Mouse (Mus musculus) midbrain, embryonic 15.5 days (tissue): ENCODE results near the gene Rhob. TPM values are rescaled to one million over a fixed set of nuclear protein-coding genes. Genes with fewer than 3 reads are reported as not detected.
"Not testable (repeated sequence)": the region's sequence is repeated elsewhere in the genome, so short reads cannot be mapped to it uniquely, and the experiment has no call there.

Source experiments
- ATAC-seq: fragments of 200-750 bp; cut with Nextera tagmentation; replicated peaks from 2 replicates; pipeline ENCODE4 v1.8.0; 2017; ENCODE audit warnings: moderate TSS enrichment
- H3K27ac ChIP-seq: fragments of 300-500 bp; sonication (generic); 2 replicates; pipeline ENCODE4 v1.5.1; 2015; ENCODE audit warnings: mild to moderate bottlenecking, inconsistent platforms
- H3K27me3 ChIP-seq: fragments of 300-500 bp; sonication (generic); replicated peaks from 2 replicates; pipeline ENCODE4 v1.6.1; 2015; ENCODE audit warnings: inconsistent platforms
- H3K36me3 ChIP-seq: fragments of 300-500 bp; sonication (generic); replicated peaks from 2 replicates; pipeline ENCODE4 v1.6.1; 2015; ENCODE audit warnings: inconsistent platforms
- H3K4me1 ChIP-seq: fragments of 300-500 bp; sonication (generic); 2 replicates; pipeline ENCODE4 v1.6.1; 2015; ENCODE audit warnings: inconsistent platforms
- H3K4me2 ChIP-seq: fragments of 300-500 bp; sonication (generic); 2 replicates; pipeline ENCODE4 v1.6.1; 2015; ENCODE audit warnings: inconsistent platforms, mild to moderate bottlenecking, moderate library complexity
- H3K4me3 ChIP-seq: fragments of 300-500 bp; sonication (generic); 2 replicates; pipeline ENCODE4 v1.5.1; 2015; ENCODE audit warnings: mild to moderate bottlenecking, inconsistent platforms
- H3K9ac ChIP-seq: fragments of 300-500 bp; sonication (generic); 2 replicates; pipeline ENCODE4 v1.6.1; 2015; ENCODE audit warnings: mild to moderate bottlenecking, inconsistent platforms
- H3K9me3 ChIP-seq: fragments of 300-500 bp; sonication (generic); 2 replicates; pipeline ENCODE4 v1.6.1; 2016; ENCODE audit warnings: inconsistent platforms
- WGBS: fragments of 180-500 bp; shearing (Covaris S2); methylation state at CpG from one replicate; pipeline ENCODE4 v1.1.7; 2015; ENCODE audit warnings: mixed read lengths; 5-methylcytosine and 5-hydroxymethylcytosine counted together
- polyA plus RNA-seq: library from polyadenylated mRNA; unstranded; fragments of >200 nt; fragmentation: Nextera tagmentation; extraction: Ambion mirVana; gene quantifications from 2 replicates; pipeline ENCODE4 v1.2.1, GENCODE M21; 2015

The Rhob gene
- polyA plus RNA-seq, 1 experiment from 2014 or later = 83.3 TPM

DNA sequence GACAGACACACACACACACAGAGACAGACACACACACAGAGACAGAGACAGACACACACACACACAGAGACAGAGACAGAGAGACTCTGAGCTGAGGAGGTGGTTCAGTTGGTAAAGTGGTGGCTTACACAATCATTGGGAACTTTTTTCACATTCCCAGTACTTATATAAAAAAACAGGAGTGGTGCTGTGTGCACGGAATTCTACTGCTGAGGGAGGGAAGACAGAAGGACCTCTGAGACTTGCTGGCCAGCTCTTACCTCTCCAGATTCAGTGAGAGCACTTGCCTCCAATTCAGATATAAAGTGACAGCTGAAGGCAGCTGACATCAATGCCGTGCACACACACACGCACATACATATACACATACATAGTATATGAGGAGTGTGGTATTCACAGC is 34.1 kb downstream of the Rhob start:
- Histone ChIP-seq H3K27me3 (no peaks in the 10 kb centered on the region), H3K4me1 (peaks cover 4% of the 10 kb centered on the region; the same call in 1 of the 2 replicates), H3K4me3 (no peak overlapping the region), H3K4me2 (no peak overlapping the region), H3K9me3 (no peaks in the 10 kb centered on the region), H3K27ac (no peak overlapping the region), H3K36me3 (no peaks in the 10 kb centered on the region), H3K9ac (no peak overlapping the region)
- WGBS = 86% methylated on average over 3 of the region's 3 CpGs
- no peak for ATAC-seq

GRCm38 (mm10) chr12:8464961-8465360 is 34.8 kb downstream of the Rhob start:
- no peak overlapping the region for H3K27ac ChIP-seq
- no peaks in the 10 kb centered on the region for H3K9me3 ChIP-seq
- WGBS = 90% methylated on average over 5 of the region's 5 CpGs
- H3K36me3 ChIP-seq = no peaks in the 10 kb centered on the region
- H3K9ac ChIP-seq = no peak overlapping the region
- H3K4me3 ChIP-seq = no peak overlapping the region
- no peak for ATAC-seq
- peaks cover 4% of the 10 kb centered on the region; the same call in 1 of the 2 replicates for H3K4me1 ChIP-seq
- no peak overlapping the region for H3K4me2 ChIP-seq
- no peaks in the 10 kb centered on the region for H3K27me3 ChIP-seq

DNA sequence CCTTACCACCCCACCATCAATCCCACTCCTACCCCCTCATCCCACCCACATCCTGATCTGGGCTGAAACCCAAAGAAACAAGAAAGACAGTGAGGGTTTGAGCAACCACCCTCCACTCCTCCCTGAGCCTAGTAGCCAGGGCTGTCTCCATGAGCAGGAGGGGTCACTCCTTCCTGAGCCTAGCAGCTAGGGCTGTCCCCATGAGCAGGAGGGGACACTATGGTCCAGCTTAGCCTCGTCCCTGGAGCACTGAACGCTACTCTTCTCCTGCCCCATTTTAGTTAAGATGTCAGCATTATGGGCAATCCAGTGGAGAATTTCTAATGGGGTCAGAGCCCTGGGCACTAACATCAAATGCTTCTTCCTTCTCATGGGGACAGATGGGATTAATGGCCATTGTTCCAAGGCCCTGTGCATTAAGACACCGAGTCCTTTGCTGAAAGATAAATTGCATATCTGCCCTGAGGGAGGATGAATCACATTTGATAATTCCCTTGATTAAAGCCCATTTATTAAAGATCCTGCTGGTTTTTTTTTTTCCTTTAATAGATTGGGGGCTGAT is 36.1 kb downstream of the Rhob start:
- H3K4me1 ChIP-seq = peaks cover 4% of the 10 kb centered on the region; the same call in 1 of the 2 replicates
- H3K36me3 ChIP-seq = no peaks in the 10 kb centered on the region
- ATAC-seq = 0 out of 2 replicates have a peak, but pooled peaks have one; percentile 41
- H3K9ac ChIP-seq = no peak overlapping the region
- H3K9me3 ChIP-seq = no peaks in the 10 kb centered on the region
- H3K4me2 ChIP-seq = no peak overlapping the region
- H3K27ac ChIP-seq = no peak overlapping the region
- no peaks in the 10 kb centered on the region for H3K27me3 ChIP-seq
- WGBS = 19% methylated on average over 3 of the region's 3 CpGs
- H3K4me3 ChIP-seq = no peak overlapping the region

DNA sequence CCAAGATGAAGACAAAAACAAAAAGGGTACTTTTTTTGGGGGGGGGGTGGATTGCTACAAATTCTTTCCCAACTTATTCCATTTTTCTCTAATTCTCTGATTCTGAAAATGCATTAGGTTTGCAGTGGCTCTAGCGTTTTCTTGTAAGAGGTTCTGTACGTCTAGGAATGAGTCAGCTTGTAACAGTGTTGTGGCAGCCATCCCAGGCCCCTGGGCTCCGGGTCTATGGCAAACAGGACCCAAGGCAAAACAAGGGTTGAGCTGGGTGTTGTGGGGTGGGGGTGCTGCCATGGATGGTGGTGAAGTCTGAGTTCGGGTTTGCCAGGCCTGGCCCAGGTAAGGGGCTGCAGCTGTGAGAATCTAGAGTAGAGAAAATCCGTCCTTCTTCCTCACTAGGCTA is 37.3 kb downstream of the Rhob start:
- no peaks in the 10 kb centered on the region for H3K36me3 ChIP-seq
- peaks cover 4% of the 10 kb centered on the region; the same call in 1 of the 2 replicates for H3K4me1 ChIP-seq
- H3K9me3 ChIP-seq = no peaks in the 10 kb centered on the region
- no peak overlapping the region for H3K4me3 ChIP-seq
- H3K27ac ChIP-seq = no peak overlapping the region
- 86% methylated on average over 5 of the region's 5 CpGs for WGBS
- no peak for ATAC-seq
- no peak overlapping the region for H3K4me2 ChIP-seq
- H3K27me3 ChIP-seq = no peaks in the 10 kb centered on the region
- no peak overlapping the region for H3K9ac ChIP-seq

- not testable (repeated sequence) for H3K27me3 ChIP-seq, H3K4me2 ChIP-seq, H3K9ac ChIP-seq, H3K4me1 ChIP-seq, H3K36me3 ChIP-seq, H3K27ac ChIP-seq, H3K4me3 ChIP-seq, H3K9me3 ChIP-seq, ATAC-seq
- WGBS = 96% methylated on average over 8 of the region's 8 CpGs
Measured at GRCm38 (mm10) chr12:8461575-8461974, 38.2 kb downstream of the Rhob start.

- H3K9me3 ChIP-seq = no peaks in the 10 kb centered on the region
- no peaks in the 10 kb centered on the region for H3K27me3 ChIP-seq
- ATAC-seq = no peak
- no peak overlapping the region for H3K4me2 ChIP-seq
- H3K4me1 ChIP-seq = no peaks in the 10 kb centered on the region
- WGBS = 85% methylated on average over 8 of the region's 8 CpGs
- H3K9ac ChIP-seq = no peak overlapping the region
- no peak overlapping the region for H3K4me3 ChIP-seq
- no peak overlapping the region for H3K27ac ChIP-seq
- no peaks in the 10 kb centered on the region for H3K36me3 ChIP-seq
Measured at GRCm38 (mm10) chr12:8458400-8458799, 41.4 kb downstream of the Rhob start.

DNA sequence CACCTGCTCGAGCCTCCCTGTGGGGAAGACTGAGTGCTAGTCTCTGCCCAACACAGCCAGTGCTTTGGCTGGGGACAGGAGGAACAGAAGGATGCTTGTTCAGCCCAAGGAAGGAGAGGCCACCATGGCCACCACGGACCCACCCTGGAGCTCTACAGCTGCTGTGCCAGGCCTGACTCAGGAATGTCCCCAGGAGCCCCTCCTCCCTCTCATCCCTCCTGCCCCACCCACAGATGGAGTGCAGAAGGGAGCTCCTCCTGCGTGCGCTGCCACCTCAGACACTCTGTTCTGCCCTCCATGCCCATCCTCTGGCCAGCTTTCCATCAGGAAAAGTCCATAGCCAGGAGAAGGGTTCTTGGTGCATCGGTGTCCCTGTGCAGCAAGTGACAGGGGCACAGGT is 42.8 kb downstream of the Rhob start:
- Histone ChIP-seq H3K27me3 (no peaks in the 10 kb centered on the region), H3K4me3 (no peak overlapping the region), H3K9me3 (no peaks in the 10 kb centered on the region), H3K27ac (no peak overlapping the region), H3K9ac (no peak overlapping the region), H3K4me1 (no peaks in the 10 kb centered on the region), H3K36me3 (no peaks in the 10 kb centered on the region), H3K4me2 (no peak overlapping the region)
- no peak for ATAC-seq
- WGBS = 83% methylated on average over 5 of the region's 5 CpGs

GRCm38 (mm10) chr12:8455046-8455445 is 44.8 kb downstream of the Rhob start:
- no peak overlapping the region for H3K4me3 ChIP-seq
- H3K9ac ChIP-seq = no peak overlapping the region
- ATAC-seq = no peak
- no peaks in the 10 kb centered on the region for H3K27me3 ChIP-seq
- WGBS = 65% methylated on average over 2 of the region's 2 CpGs
- H3K9me3 ChIP-seq = no peaks in the 10 kb centered on the region
- no peak overlapping the region for H3K4me2 ChIP-seq
- no peaks in the 10 kb centered on the region for H3K36me3 ChIP-seq
- H3K4me1 ChIP-seq = peaks cover 5% of the 10 kb centered on the region; the same call in 1 of the 2 replicates
- no peak overlapping the region for H3K27ac ChIP-seq

DNA sequence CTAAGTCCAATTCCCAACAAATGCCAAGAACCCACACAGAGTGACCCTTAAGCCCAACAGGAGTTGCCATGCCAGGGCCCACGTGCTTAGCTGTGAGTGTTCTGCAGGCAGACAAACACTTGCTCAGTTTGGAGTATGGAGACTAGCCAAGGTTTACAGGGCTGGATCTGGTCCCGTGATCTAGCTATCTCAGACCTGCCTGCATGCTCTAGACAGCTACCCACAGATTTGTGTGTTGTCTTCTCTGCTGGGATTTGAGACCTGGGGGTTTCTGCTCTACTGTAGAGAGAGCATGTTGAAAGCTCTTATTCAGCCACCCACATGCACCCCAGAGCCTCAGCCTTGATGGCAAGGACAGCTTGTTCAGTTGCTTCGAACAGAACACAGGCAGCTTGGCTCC is 45.3 kb downstream of the Rhob start:
- Histone ChIP-seq H3K27me3 (no peaks in the 10 kb centered on the region), H3K9ac (no peak overlapping the region), H3K4me3 (no peak overlapping the region), H3K36me3 (no peaks in the 10 kb centered on the region), H3K4me1 (peaks cover 5% of the 10 kb centered on the region; the same call in 1 of the 2 replicates), H3K9me3 (no peaks in the 10 kb centered on the region), H3K4me2 (no peak overlapping the region), H3K27ac (no peak overlapping the region)
- no peak for ATAC-seq
- 77% methylated on average over 3 of the region's 3 CpGs for WGBS

DNA sequence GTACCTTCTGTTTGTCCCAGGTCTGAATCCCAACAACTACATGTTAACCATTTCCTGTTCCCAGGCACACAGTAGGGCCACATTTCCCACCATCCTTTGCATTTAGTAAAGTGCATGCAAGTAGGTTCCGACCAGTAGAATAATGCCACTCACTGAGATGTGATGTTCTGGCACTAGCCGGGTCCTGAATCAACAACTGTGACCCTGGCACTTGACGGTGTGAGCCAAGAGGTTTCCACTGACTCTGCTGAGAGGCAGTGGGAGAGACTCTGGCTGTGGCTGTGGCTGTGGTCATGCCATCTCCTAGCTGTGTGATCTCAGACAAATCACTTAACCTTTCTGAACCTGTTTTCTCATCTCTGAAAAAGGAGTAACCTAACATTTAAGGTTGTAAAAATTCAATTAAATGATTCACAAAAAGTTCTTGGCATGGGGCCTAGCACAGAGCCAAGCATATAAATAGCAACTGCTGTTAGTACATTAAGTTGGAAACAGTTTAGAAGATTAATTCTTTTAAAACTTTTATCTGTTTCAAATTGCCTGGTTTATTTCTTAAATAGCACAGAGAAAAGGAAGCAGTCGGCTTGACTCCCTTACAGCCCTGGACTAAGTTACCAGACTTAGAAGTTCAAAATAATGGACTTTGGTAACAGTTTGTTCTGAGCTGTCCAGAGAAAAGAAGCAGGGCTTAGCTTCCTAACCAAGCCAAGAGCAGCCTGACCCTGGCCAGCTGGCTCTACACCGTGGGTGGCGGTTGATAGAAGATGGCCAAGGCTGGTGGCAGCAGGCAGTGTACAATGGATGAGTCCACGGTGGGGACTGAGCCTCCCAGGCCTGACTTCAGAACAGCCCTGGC is 46.8 kb downstream of the Rhob start:
- no peak overlapping the region for H3K27ac ChIP-seq
- no peak overlapping the region for H3K4me3 ChIP-seq
- 80% methylated on average over 7 of the region's 7 CpGs for whole genome bisulfite sequencing
- peaks cover 5% of the 10 kb centered on the region; the same call in 1 of the 2 replicates for H3K4me1 ChIP-seq
- H3K27me3 ChIP-seq = no peaks in the 10 kb centered on the region
- H3K9me3 ChIP-seq = no peaks in the 10 kb centered on the region
- H3K4me2 ChIP-seq = no peak overlapping the region
- no peak for ATAC-seq
- no peaks in the 10 kb centered on the region for H3K36me3 ChIP-seq
- H3K9ac ChIP-seq = no peak overlapping the region

GRCm38 (mm10) chr12:8451571-8452485 is 48.0 kb downstream of the Rhob start:
- no peaks in the 10 kb centered on the region for H3K9me3 ChIP-seq
- no peak overlapping the region for H3K27ac ChIP-seq
- H3K4me3 ChIP-seq = no peak overlapping the region
- no peak overlapping the region for H3K4me2 ChIP-seq
- H3K27me3 ChIP-seq = no peaks in the 10 kb centered on the region
- 37% methylated on average over 7 of the region's 7 CpGs for WGBS
- peaks cover 8% of the 10 kb centered on the region for H3K4me1 ChIP-seq
- no peaks in the 10 kb centered on the region for H3K36me3 ChIP-seq
- peak; percentile 63; the same call in 1 of the 2 replicates for ATAC-seq
- no peak overlapping the region for H3K9ac ChIP-seq

DNA sequence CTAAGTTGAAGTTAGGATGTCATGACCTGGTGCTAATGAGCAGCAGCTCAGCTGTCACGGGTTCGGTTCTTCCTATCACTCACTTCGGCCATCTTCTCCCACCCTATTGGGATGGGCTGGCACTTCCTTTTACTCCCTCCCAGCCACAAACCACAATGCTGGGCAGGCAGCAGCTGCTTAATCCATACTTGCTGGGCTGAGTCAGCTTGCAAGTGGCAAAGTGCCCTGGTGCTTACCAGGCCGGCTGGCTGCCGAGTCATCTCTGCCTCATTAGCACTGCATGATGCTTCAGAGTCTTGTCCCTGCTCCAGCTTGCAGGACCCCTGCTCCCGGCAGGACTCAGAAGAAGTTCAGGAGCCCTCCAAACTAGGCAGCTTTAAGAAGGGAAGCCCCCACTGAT is 49.2 kb downstream of the Rhob start:
- Histone ChIP-seq H3K4me1 (peaks cover 8% of the 10 kb centered on the region), H3K9ac (no peak overlapping the region), H3K4me3 (no peak overlapping the region), H3K36me3 (no peaks in the 10 kb centered on the region), H3K27ac (no peak overlapping the region), H3K27me3 (no peaks in the 10 kb centered on the region), H3K9me3 (no peaks in the 10 kb centered on the region), H3K4me2 (no peak overlapping the region)
- ATAC-seq = 0 out of 2 replicates have a peak, but pooled peaks have one; percentile 37
- 67% methylated on average over 6 of the region's 6 CpGs for WGBS
